Mouse (Mus musculus) CH12.LX (cell line): ENCODE results near the gene Sema6c.
"Not testable (repeated sequence)": the region's sequence is repeated elsewhere in the genome, so short reads cannot be mapped to it uniquely, and the experiment has no call there.

Experiments
- CHD2 ChIP-seq: IDR thresholded peaks from 2 replicates; pipeline ENCODE4 v1.6.1; 2011; ENCODE audit warnings: low read length, improper control_type of control experiment
- CTCF ChIP-seq, 2 experiments: IDR thresholded peaks in 1 of 2; conservative IDR thresholded peaks in 1 of 2; 2 replicates each; pipeline ENCODE4 v1.5.1; 2011 to 2012; ENCODE audit warnings: low read depth in 2 of 2, low read length in 2 of 2, improper control_type of control experiment in 1 of 2, inconsistent platforms in 1 of 2, mild to moderate bottlenecking in 1 of 2, moderate library complexity in 1 of 2
- EP300 ChIP-seq: IDR thresholded peaks from 2 replicates; pipeline ENCODE4 v1.6.1; 2011; ENCODE audit warnings: low read length, improper control_type of control experiment
- KAT2A ChIP-seq: IDR thresholded peaks from 2 replicates; pipeline ENCODE4 v1.6.1; 2012; ENCODE audit warnings: low read length, improper control_type of control experiment, inconsistent platforms; ENCODE audit not compliant: insufficient replicate concordance
- MAZ ChIP-seq: IDR thresholded peaks from 2 replicates; pipeline ENCODE4 v1.6.1; 2012; ENCODE audit warnings: low read depth, mild to moderate bottlenecking, inconsistent platforms, low read length, improper control_type of control experiment, moderate library complexity
- ZMIZ1 ChIP-seq: IDR thresholded peaks from 2 replicates; pipeline ENCODE4 v1.6.1; 2012; ENCODE audit warnings: low read depth, mild to moderate bottlenecking, inconsistent platforms, low read length, improper control_type of control experiment

DNA sequence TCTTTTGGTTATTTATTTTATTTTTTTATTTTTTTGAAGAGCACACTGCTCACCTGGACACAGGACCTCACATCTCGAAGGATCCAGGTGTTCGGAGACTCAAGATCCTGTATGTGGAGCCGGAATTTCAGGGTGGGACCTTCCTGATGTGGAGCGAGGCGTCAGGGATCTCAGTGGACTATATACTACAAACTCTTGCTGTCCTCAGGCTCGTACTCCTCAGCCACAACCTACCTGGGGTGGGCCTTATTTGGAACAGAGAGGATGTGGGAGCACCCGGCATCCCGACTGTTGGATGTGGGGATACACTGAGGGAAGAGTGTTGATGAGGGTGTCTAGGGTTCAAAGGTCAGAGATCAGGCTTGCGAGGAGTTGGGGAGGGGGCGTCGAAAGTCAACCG is 26.1 kb upstream of the Sema6c start:
- not testable (repeated sequence) for TF ChIP-seq EP300; CTCF (conservative IDR thresholded peaks at IDR 0.05 in 1 of 2, IDR thresholded peaks at IDR 0.05 in 1 of 2; ENCODE audit: low read depth in 2 of 2, low read length in 2 of 2); MAZ; CHD2; ZMIZ1; KAT2A
